Mouse (Mus musculus): ENCODE results near the gene Gm42420. TPM values are rescaled to one million over a fixed set of nuclear protein-coding genes. Genes with fewer than 3 reads are reported as not detected.

The Gm42420 gene
- 1.3 and 2.0 TPM in 2 replicates for polyA plus RNA-seq (2012; rRNA removed)

GRCm38 (mm10) chr6:39585517-39585916, at the start of gene Gm42420:
Gm42420 (plus strand) TSS chr6:39585753.
- TF ChIP-seq CTCF (IDR thresholded peaks at IDR 0.05; ENCODE audit: borderline replicate concordance, extremely low read depth, insufficient read depth, insufficient read length) (no peak), POLR2A (IDR thresholded peaks at IDR 0.05; ENCODE audit: borderline replicate concordance, extremely low read depth, insufficient read depth, insufficient read length, poor library complexity, severe bottlenecking) (no peak)

DNA sequence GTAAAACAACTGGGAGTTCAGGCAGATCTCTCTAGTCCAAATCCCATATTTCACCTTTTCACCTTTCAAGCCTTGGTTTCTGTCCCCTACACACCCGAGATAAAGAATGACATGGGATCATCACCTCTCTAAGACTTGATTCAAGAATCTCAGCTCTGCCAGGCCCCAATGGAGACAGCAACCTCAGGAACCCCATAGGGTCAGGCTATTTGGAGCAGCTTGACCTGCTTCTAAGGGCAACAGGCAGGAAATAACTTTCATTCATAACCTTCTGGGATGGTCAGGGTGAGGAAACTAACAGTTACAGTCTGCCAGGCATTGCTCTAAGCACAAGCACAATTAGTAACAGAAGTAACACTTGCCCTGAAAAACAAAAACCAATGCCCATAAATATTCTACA, 48.9 kb upstream of the Gm42420 start:
- DNase-seq (ENCODE audit: low read depth) = no peak
- TF ChIP-seq POLR2A (IDR thresholded peaks at IDR 0.05; ENCODE audit: borderline replicate concordance, extremely low read depth, insufficient read depth, insufficient read length, poor library complexity, severe bottlenecking) (no peak), CTCF (IDR thresholded peaks at IDR 0.05; ENCODE audit: borderline replicate concordance, extremely low read depth, insufficient read depth, insufficient read length) (no peak)

More at GRCm38 (mm10) chr6:39585517-39585916, at the start of gene Gm42420:
- no peak for DNase-seq (ENCODE audit: low read depth)

- DNase-seq (ENCODE audit: low read depth) = no peak
- no peak for TF ChIP-seq POLR2A (IDR thresholded peaks at IDR 0.05; ENCODE audit: borderline replicate concordance, extremely low read depth, insufficient read depth, insufficient read length, poor library complexity, severe bottlenecking)
- no peak for TF ChIP-seq CTCF (IDR thresholded peaks at IDR 0.05; ENCODE audit: borderline replicate concordance, extremely low read depth, insufficient read depth, insufficient read length)
Observed at GRCm38 (mm10) chr6:39537276-39537675, 48.3 kb upstream of the Gm42420 start.

DNA sequence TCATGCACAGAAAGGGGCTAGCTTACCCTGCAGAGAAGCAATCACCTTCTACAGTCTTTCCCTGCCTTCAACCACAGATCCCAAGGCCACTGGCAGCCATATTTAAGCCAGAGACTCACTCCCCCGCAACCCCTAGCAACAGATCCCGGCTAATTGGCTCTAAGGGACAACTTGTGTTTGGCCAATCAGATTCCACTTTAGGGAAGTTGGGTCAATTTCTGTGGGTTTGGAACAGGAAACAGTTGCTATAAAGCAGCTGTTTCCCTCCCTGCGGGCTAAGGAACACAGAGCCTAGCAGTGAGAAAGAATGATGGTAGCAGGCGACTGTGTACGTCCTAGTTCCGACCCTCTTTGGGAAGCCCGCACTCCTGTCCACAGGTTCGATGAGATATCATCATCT, 47.3 kb upstream of the Gm42420 start:
- TF ChIP-seq CTCF (IDR thresholded peaks at IDR 0.05; ENCODE audit: borderline replicate concordance, extremely low read depth, insufficient read depth, insufficient read length) = no peak
- TF ChIP-seq POLR2A (IDR thresholded peaks at IDR 0.05; ENCODE audit: borderline replicate concordance, extremely low read depth, insufficient read depth, insufficient read length, poor library complexity, severe bottlenecking) = no peak
- no peak for DNase-seq (ENCODE audit: low read depth)

GRCm38 (mm10) chr6:39539679-39540155, 45.8 kb upstream of the Gm42420 start:
- no peak for DNase-seq (ENCODE audit: low read depth)

DNA sequence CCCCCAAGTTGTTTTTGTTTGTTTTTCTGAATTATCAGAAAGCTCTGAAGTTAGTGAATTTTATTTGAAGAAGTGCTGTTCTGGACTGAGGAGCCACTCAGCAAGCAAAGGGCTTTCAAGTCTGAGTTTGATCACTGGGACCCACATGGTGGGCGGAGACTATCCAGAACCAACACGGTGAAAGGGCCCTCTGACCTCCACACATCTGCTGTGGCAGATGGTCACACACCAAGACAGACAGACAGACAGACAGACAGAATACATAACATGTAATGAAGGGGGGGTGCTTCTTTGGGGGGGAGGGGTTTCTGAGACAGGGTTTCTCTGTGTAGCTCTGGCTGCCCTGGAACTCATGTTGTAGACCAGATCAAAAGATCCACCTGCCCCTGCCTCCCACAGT, 45.0 kb upstream of the Gm42420 start:
- DNase-seq (ENCODE audit: low read depth) = no peak
- TF ChIP-seq CTCF (IDR thresholded peaks at IDR 0.05; ENCODE audit: borderline replicate concordance, extremely low read depth, insufficient read depth, insufficient read length) (no peak), POLR2A (IDR thresholded peaks at IDR 0.05; ENCODE audit: borderline replicate concordance, extremely low read depth, insufficient read depth, insufficient read length, poor library complexity, severe bottlenecking) (no peak)

More at GRCm38 (mm10) chr6:39539679-39540155, 45.8 kb upstream of the Gm42420 start:
- TF ChIP-seq CTCF (IDR thresholded peaks at IDR 0.05; ENCODE audit: borderline replicate concordance, extremely low read depth, insufficient read depth, insufficient read length) (no peak), POLR2A (IDR thresholded peaks at IDR 0.05; ENCODE audit: borderline replicate concordance, extremely low read depth, insufficient read depth, insufficient read length, poor library complexity, severe bottlenecking) (no peak)

DNA sequence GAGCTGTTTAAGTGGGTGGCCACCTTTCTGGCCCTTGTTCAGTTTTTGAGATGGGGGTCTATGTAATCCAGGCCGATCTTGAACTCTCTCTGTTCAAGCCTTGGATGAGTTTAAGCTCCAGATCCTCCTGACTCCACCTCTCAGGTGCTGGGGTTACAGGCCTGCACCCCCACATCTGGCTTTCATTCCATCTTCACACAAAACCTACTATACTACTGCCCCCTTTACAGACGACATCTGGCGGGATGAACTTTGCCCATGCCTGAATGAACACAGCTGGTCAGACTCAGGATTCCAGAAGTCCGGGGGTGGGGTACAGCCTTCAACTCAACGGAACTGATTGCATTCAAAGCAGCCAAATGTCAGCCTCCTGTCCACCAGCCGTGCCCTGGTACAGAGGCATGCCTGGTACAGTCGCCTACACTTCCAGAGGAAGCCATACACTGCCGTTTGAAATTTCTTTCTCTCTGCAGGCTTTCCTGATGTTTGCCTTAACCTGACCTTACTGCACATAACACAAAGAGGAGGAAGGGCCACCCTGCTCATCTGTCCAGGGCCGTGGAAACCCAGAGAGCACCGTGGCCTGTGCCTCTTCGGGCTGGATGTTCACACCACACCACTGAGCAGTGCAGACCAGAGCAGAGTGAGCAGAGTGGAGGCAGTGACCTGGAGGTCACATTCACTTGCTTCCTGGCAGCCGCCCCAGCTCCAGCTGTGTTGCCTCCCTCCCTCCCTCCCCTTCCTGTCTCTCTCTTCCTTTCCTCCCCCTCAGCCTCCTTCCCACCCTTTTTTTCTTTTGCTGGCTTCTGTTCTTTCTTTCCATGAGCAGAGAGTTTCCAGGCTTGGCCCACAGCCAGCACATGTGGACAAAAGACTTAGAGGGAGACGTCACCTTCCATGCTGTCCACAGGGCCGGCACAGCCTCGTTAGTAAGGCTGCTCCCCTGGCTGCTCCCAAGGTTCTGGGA, 42.6 kb upstream of the Gm42420 start:
- peak; percentile 92 for DNase-seq (ENCODE audit: low read depth)
- TF ChIP-seq CTCF (IDR thresholded peaks at IDR 0.05; ENCODE audit: borderline replicate concordance, extremely low read depth, insufficient read depth, insufficient read length) (no peak), POLR2A (IDR thresholded peaks at IDR 0.05; ENCODE audit: borderline replicate concordance, extremely low read depth, insufficient read depth, insufficient read length, poor library complexity, severe bottlenecking) (no peak)

DNA sequence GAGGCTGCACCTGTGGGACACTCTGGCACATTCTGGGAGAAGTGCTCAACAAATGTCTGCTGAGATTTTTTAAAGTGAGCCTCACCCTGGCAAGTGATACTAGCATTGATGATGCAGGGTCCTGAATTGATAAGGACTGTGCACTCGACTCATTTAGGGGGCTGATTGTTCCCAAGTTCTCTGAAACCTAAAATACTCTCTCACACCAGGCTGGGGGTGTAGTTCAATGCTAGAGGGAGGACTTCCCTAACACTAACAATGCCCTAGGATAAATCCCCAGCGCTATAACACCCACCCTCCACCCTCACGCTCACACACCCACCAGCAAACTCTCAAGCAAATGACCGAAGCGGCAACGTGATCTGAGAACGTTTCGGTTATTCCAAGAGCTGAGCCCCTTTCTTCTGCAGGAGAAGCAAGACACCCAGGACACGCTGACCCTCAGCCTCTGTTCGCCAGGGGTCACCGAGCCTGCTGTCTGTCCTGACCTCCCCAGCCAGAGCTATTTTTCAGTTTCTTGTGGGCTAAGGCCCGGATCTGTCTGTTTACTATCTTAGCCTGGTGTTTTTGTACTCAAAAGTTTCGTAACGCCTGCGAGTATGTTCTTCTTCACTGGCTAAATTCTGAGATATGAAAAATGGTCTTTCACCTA, 41.7 kb upstream of the Gm42420 start:
- no peak for TF ChIP-seq CTCF (IDR thresholded peaks at IDR 0.05; ENCODE audit: borderline replicate concordance, extremely low read depth, insufficient read depth, insufficient read length)
- TF ChIP-seq POLR2A (IDR thresholded peaks at IDR 0.05; ENCODE audit: borderline replicate concordance, extremely low read depth, insufficient read depth, insufficient read length, poor library complexity, severe bottlenecking) = no peak
- DNase-seq (ENCODE audit: low read depth) = no peak

DNA sequence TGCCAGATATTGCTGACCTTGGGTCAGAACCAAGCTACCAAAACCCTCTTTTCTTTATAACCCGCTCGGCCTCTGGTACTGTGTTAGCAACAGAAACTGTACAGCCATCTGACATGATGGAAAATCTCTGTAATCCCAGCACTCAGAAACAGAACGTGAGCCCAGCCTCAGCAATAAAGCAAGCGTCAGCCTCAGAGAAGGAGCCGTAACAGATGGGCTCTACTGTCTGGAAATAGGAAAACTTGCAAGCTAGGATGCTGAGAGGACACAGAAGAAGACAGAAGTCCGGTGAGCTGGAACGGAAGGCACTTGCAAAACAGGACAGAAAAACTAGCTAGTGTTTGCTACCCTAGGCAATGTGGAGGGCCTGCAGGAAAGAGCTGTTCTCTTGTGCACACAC, 40.1 kb upstream of the Gm42420 start:
- TF ChIP-seq CTCF (IDR thresholded peaks at IDR 0.05; ENCODE audit: borderline replicate concordance, extremely low read depth, insufficient read depth, insufficient read length) = no peak
- no peak for TF ChIP-seq POLR2A (IDR thresholded peaks at IDR 0.05; ENCODE audit: borderline replicate concordance, extremely low read depth, insufficient read depth, insufficient read length, poor library complexity, severe bottlenecking)
- no peak for DNase-seq (ENCODE audit: low read depth)

- TF ChIP-seq POLR2A (IDR thresholded peaks at IDR 0.05; ENCODE audit: borderline replicate concordance, extremely low read depth, insufficient read depth, insufficient read length, poor library complexity, severe bottlenecking) (no peak), CTCF (IDR thresholded peaks at IDR 0.05; ENCODE audit: borderline replicate concordance, extremely low read depth, insufficient read depth, insufficient read length) (no peak)
- no peak for DNase-seq (ENCODE audit: low read depth)
Observed at GRCm38 (mm10) chr6:39548030-39548429, 37.5 kb upstream of the Gm42420 start.

DNA sequence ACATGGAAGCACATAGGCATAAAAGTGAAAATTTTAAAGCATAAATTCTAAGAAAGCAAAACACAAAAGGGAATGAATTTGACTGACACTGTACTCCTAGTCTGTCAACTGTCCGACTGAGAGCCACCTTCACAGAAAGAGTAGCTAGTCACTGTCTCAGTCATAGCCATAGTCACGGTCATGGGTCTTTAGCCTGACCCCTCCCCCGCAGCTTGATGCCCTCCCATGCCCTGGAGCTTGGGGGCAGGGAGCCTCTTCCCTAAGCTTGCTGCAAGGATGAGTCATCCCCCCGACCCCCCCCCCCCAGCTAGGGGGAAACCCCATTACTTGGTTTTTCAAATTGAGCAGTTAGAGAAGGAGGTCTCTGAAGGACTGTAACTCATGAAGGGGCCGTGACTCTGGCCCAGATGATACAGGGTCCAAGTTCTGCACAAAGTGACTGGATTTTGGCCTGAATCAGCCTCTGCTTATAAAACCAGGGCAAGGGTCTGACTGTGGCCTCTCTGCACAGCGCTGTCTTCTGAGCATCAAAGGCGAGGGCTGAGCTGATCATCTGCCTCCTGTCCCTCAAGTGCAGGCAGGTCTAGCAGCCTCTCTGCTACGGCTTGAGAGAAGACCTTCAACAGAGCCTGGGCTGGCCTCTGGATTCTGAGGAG, 33.4 kb upstream of the Gm42420 start:
- TF ChIP-seq CTCF (IDR thresholded peaks at IDR 0.05; ENCODE audit: borderline replicate concordance, extremely low read depth, insufficient read depth, insufficient read length) (no peak), POLR2A (IDR thresholded peaks at IDR 0.05; ENCODE audit: borderline replicate concordance, extremely low read depth, insufficient read depth, insufficient read length, poor library complexity, severe bottlenecking) (no peak)
- no peak for DNase-seq (ENCODE audit: low read depth)

All from brain, embryonic 14.5 days (tissue).